Mouse (Mus musculus) MEL (cell line): Measurements from ENCODE around the gene Tekt5. TPM values are rescaled to one million over a fixed set of nuclear protein-coding genes. Genes with fewer than 3 reads are reported as not detected.

ENCODE experiments used
- DNase-seq: peaks from one replicate; pipeline ENCODE4 v3.0.0; 2011; ENCODE audit warnings: low read depth, low spot score
- H3K27ac ChIP-seq: 2 replicates; pipeline ENCODE4 v1.5.1; 2012; ENCODE audit warnings: low read depth, mild to moderate bottlenecking, control low read depth, low read length, moderate library complexity; ENCODE audit not compliant: control insufficient read depth
- H3K27me3 ChIP-seq, 2 experiments: fragments of 150-350 bp in 1 of 2; sonication (generic) in 1 of 2; 2 replicates each; pipeline ENCODE4 v1.6.1; 2012; ENCODE audit warnings: low read length in 2 of 2, mild to moderate bottlenecking in 2 of 2, improper control_type of control experiment in 1 of 2, moderate library complexity in 1 of 2; ENCODE audit not compliant: insufficient read depth in 2 of 2, control insufficient read depth in 1 of 2
- H3K36me3 ChIP-seq, 2 experiments: 2 replicates each; pipeline ENCODE4 v1.6.1; 2012 to 2014; ENCODE audit warnings: low read length in 2 of 2, improper control_type of control experiment in 1 of 2, inconsistent platforms in 1 of 2, mild to moderate bottlenecking in 1 of 2; ENCODE audit not compliant: insufficient read depth in 2 of 2, control insufficient read depth in 1 of 2
- H3K4me1 ChIP-seq, 2 experiments: fragments of 150-350 bp in 1 of 2; sonication (generic) in 1 of 2; 2 replicates each; pipeline ENCODE4 v1.6.1; 2012; ENCODE audit warnings: low read length in 2 of 2, improper control_type of control experiment in 1 of 2, mild to moderate bottlenecking in 1 of 2; ENCODE audit not compliant: insufficient read depth in 2 of 2, control insufficient read depth in 1 of 2
- H3K4me3 ChIP-seq, 2 experiments: fragments of 150-350 bp in 1 of 2; sonication (generic) in 1 of 2; 2 replicates each; pipeline ENCODE4 v1.5.1; 2012; ENCODE audit warnings: low read depth in 2 of 2, low read length in 2 of 2, mild to moderate bottlenecking in 2 of 2, moderate library complexity in 2 of 2, control low read depth in 1 of 2, improper control_type of control experiment in 1 of 2; ENCODE audit not compliant: control insufficient read depth in 1 of 2, insufficient read depth in 1 of 2
- H3K79me2 ChIP-seq: 2 replicates; pipeline ENCODE4 v1.6.1; 2012; ENCODE audit warnings: mild to moderate bottlenecking, low read length, moderate library complexity; ENCODE audit not compliant: control insufficient read depth, poor library complexity, insufficient read depth
- H3K9ac ChIP-seq: 2 replicates; pipeline ENCODE4 v1.6.1; 2012; ENCODE audit warnings: low read depth, mild to moderate bottlenecking, control low read depth, low read length, moderate library complexity; ENCODE audit not compliant: control insufficient read depth, poor library complexity, severe bottlenecking
- H3K9me3 ChIP-seq: fragments of 150-350 bp; sonication (generic); replicated peaks from 2 replicates; pipeline ENCODE4 v1.6.1; 2012; ENCODE audit warnings: mild to moderate bottlenecking, low read length, improper control_type of control experiment, moderate library complexity; ENCODE audit not compliant: insufficient read depth
- CHD2 ChIP-seq: IDR thresholded peaks from 2 replicates; pipeline ENCODE4 v1.6.1; 2011; ENCODE audit warnings: low read length, improper control_type of control experiment
- E2F4 ChIP-seq: IDR thresholded peaks from 2 replicates; pipeline ENCODE4 v1.6.1; 2011; ENCODE audit warnings: low read depth, low read length, improper control_type of control experiment, borderline replicate concordance
- ELF1 ChIP-seq: IDR thresholded peaks from 2 replicates; pipeline ENCODE4 v1.6.1; 2014; ENCODE audit warnings: low read depth, mild to moderate bottlenecking, inconsistent platforms, low read length, improper control_type of control experiment, moderate library complexity
- ETS1 ChIP-seq: IDR thresholded peaks from 2 replicates; pipeline ENCODE4 v1.6.1; 2012; ENCODE audit warnings: low read depth, mild to moderate bottlenecking, inconsistent platforms, low read length, improper control_type of control experiment, moderate library complexity
- GATA1 ChIP-seq: IDR thresholded peaks from 2 replicates; pipeline ENCODE4 v1.6.1; 2011; ENCODE audit warnings: low read depth, low read length, improper control_type of control experiment
- HCFC1 ChIP-seq: IDR thresholded peaks from 2 replicates; pipeline ENCODE4 v1.6.1; 2012; ENCODE audit warnings: low read depth, mild to moderate bottlenecking, inconsistent platforms, low read length, improper control_type of control experiment, moderate library complexity
- KAT2A ChIP-seq: conservative IDR thresholded peaks from 2 replicates; pipeline ENCODE4 v1.6.1; 2012; ENCODE audit warnings: low read depth, low read length, improper control_type of control experiment, inconsistent platforms
- MAX ChIP-seq: IDR thresholded peaks from 2 replicates; pipeline ENCODE4 v1.6.1; 2011; ENCODE audit warnings: low read length, improper control_type of control experiment
- MYB ChIP-seq: IDR thresholded peaks from 2 replicates; pipeline ENCODE4 v1.6.1; 2011; ENCODE audit warnings: mild to moderate bottlenecking, low read depth, low read length, improper control_type of control experiment
- MYC ChIP-seq: IDR thresholded peaks from 2 replicates; pipeline ENCODE4 v1.6.1; 2011; ENCODE audit warnings: low read depth, mild to moderate bottlenecking, low read length, improper control_type of control experiment, moderate library complexity
- POLR2A ChIP-seq, 2 experiments: IDR thresholded peaks; 2 replicates each; pipeline ENCODE4 v1.6.1; 2011 to 2012; ENCODE audit warnings: low read length in 2 of 2, mild to moderate bottlenecking in 2 of 2, control low read depth in 1 of 2, improper control_type of control experiment in 1 of 2, low read depth in 1 of 2, moderate library complexity in 1 of 2; ENCODE audit not compliant: control insufficient read depth in 1 of 2, insufficient read depth in 1 of 2, poor library complexity in 1 of 2
- POLR2AphosphoS2 ChIP-seq: IDR thresholded peaks from 2 replicates; pipeline ENCODE4 v1.6.1; 2011; ENCODE audit warnings: low read length, improper control_type of control experiment
- RAD21 ChIP-seq: IDR thresholded peaks from 2 replicates; pipeline ENCODE4 v1.6.1; 2011; ENCODE audit warnings: mild to moderate bottlenecking, low read depth, low read length, improper control_type of control experiment
- TBP ChIP-seq: IDR thresholded peaks from 2 replicates; pipeline ENCODE4 v1.8.0; 2011; ENCODE audit warnings: low read depth, low read length, improper control_type of control experiment
- TCF12 ChIP-seq: IDR thresholded peaks from 2 replicates; pipeline ENCODE4 v1.6.1; 2014; ENCODE audit warnings: low read depth, mild to moderate bottlenecking, inconsistent platforms, low read length, improper control_type of control experiment, moderate library complexity
- ZC3H11A ChIP-seq: IDR thresholded peaks from 2 replicates; pipeline ENCODE4 v1.6.1; 2012; ENCODE audit warnings: low read depth, mild to moderate bottlenecking, inconsistent platforms, low read length, improper control_type of control experiment
- ZMIZ1 ChIP-seq: IDR thresholded peaks from 2 replicates; pipeline ENCODE4 v1.6.1; 2012; ENCODE audit warnings: low read depth, mild to moderate bottlenecking, inconsistent platforms, low read length, improper control_type of control experiment, moderate library complexity
- ZNF384 ChIP-seq: IDR thresholded peaks from 2 replicates; pipeline ENCODE4 v1.6.1; 2012; ENCODE audit warnings: low read depth, mild to moderate bottlenecking, inconsistent platforms, low read length, improper control_type of control experiment
- polyA plus RNA-seq, 2 experiments: library from polyadenylated mRNA; stranded (reverse) in 1 of 2; unstranded in 1 of 2; fragments of >175 nt in 1 of 2; fragments of >200 nt in 1 of 2; gene quantifications; 2 replicates each; pipeline versions ENCODE4 v1.2.1 to v1.2.4; 2012; ENCODE audit warnings: low replicate concordance in 2 of 2, low read depth in 1 of 2; ENCODE audit not compliant: insufficient read length in 2 of 2, insufficient read depth in 1 of 2, missing spikeins in 1 of 2
- total RNA-seq: library from RNA; depleted of rRNA; stranded (reverse); fragments of 300-350 nt; gene quantifications from 2 replicates; pipeline ENCODE4 v1.2.3, GENCODE M21; 2012

Gene Tekt5
- total and polyA plus RNA-seq, 3 experiments = 0.08 to 0.25 TPM; not detected in 1

DNA sequence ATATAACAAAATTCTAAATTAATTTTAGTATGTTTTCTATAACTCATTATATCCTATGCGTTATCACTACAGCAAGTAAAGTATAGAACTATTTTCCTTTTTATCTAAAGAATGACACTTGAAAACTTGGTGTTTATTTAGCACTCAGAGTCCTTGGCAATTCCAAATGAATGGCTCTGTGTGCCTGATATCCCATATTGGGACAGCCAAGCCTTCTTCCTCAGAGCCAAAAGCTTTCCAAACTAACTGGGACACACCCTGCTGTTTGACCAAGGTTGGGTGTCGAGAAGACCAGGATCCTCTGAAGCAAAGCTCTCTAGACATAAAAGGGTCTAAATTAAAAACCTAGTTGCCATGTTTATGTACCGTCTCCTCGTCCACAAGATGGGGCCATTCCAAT, 54.2 kb downstream of the Tekt5 start:
- H3K4me1 ChIP-seq = no peaks in the 10 kb centered on the region
- no peaks in the 10 kb centered on the region for H3K79me2 ChIP-seq
- H3K9ac ChIP-seq = no peak overlapping the region
- no peaks in the 10 kb centered on the region for H3K9me3 ChIP-seq
- H3K36me3 ChIP-seq = no peaks in the 10 kb centered on the region
- no peaks in the 10 kb centered on the region; a peak in 1 of 4 replicates for H3K27me3 ChIP-seq
- no peak for DNase-seq
- no peak overlapping the region for H3K27ac ChIP-seq
- TF ChIP-seq HCFC1 (no peak), TCF12 (no peak), CHD2 (no peak), KAT2A (no peak), ZMIZ1 (no peak), MAX (no peak), MYB (no peak), POLR2A (IDR thresholded peaks at IDR 0.05; ENCODE audit: control insufficient read depth in 1 of 2, insufficient read depth in 1 of 2, low read depth in 1 of 2, low read length in 2 of 2, poor library complexity in 1 of 2) (no peak), ZC3H11A (no peak), GATA1 (no peak)
- TF ChIP-seq, all 39 proteins: peak for 0
- no peak overlapping the region for H3K4me3 ChIP-seq

DNA sequence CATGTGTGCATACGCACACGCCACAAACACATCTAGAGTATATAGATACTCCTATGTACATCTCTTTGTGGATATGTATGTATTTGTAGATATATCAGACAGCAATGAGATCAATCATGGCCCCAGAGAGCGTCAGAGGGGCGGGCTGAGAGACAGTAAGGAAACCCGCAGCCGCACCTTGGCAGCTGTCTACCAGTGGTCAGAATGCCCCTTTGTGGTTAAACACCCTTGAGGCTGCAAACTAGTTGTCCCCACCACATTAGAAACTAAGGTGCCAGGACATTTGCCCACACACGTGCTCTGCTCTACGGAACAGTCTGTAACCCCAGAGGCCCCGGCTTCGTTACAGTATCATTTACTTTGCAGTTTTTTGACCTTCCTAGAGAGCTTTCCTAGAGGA, 55.4 kb downstream of the Tekt5 start:
- no peaks in the 10 kb centered on the region; a peak in 1 of 4 replicates for H3K27me3 ChIP-seq
- TF ChIP-seq ZC3H11A (no peak), MYC (no peak), ELF1 (no peak), KAT2A (no peak), TCF12 (no peak), E2F4 (no peak), TBP (no peak), POLR2AphosphoS2 (no peak), ZNF384 (no peak), ETS1 (no peak), HCFC1 (no peak), RAD21 (no peak)
- no peaks in the 10 kb centered on the region for H3K9me3 ChIP-seq
- H3K79me2 ChIP-seq = no peaks in the 10 kb centered on the region
- DNase-seq = no peak
- no peak overlapping the region for H3K4me3 ChIP-seq
- no peak overlapping the region for H3K9ac ChIP-seq
- H3K27ac ChIP-seq = no peak overlapping the region
- no peaks in the 10 kb centered on the region for H3K36me3 ChIP-seq
- no peaks in the 10 kb centered on the region for H3K4me1 ChIP-seq
